Mouse (Mus musculus) CH12.LX (cell line): ENCODE results near the gene Ubl4b. TPM values are rescaled to one million over a fixed set of nuclear protein-coding genes. Genes with fewer than 3 reads are reported as not detected.

Experiments
- DNase-seq: peaks from one replicate; pipeline ENCODE4 v3.0.0-alpha.2; 2013; ENCODE audit errors: extremely low read depth
- H3K27ac ChIP-seq: 2 replicates; pipeline ENCODE4 v1.5.1; 2012; ENCODE audit warnings: low read depth, mild to moderate bottlenecking, control low read depth, moderate library complexity; ENCODE audit not compliant: insufficient read depth
- H3K27me3 ChIP-seq: replicated peaks from 2 replicates; pipeline ENCODE3; 2012; ENCODE audit warnings: inconsistent platforms
- H3K36me3 ChIP-seq, 2 experiments: replicated peaks in 1 of 2; 2 replicates each; pipeline versions ENCODE3 to v1.6.1; 2012; ENCODE audit warnings: inconsistent platforms in 1 of 2, low read length in 1 of 2, mild to moderate bottlenecking in 1 of 2, mixed read lengths in 1 of 2, moderate library complexity in 1 of 2; ENCODE audit not compliant: control insufficient read depth in 1 of 2, insufficient read depth in 1 of 2
- H3K4me1 ChIP-seq, 2 experiments: 2 replicates each; pipeline ENCODE4 v1.6.1; 2012; ENCODE audit warnings: inconsistent platforms in 1 of 2, moderate library complexity in 1 of 2; ENCODE audit not compliant: insufficient read depth in 2 of 2, control insufficient read depth in 1 of 2
- H3K4me2 ChIP-seq: 2 replicates; pipeline ENCODE4 v1.6.1; 2012; ENCODE audit warnings: low read depth, mild to moderate bottlenecking, control low read depth; ENCODE audit not compliant: poor library complexity, insufficient read depth, severe bottlenecking
- H3K4me3 ChIP-seq, 3 experiments: fragments of 150-350 bp in 1 of 3; sonication (generic) in 1 of 3; replicated peaks in 1 of 3; 2 replicates each; pipeline versions ENCODE3 to v1.5.1; 2011 to 2012; ENCODE audit warnings: low read depth in 2 of 3, low read length in 2 of 3, mild to moderate bottlenecking in 2 of 3, moderate library complexity in 2 of 3, control low read depth in 1 of 3, improper control_type of control experiment in 1 of 3, inconsistent platforms in 1 of 3, mixed read lengths in 1 of 3; ENCODE audit not compliant: poor library complexity in 1 of 3
- H3K79me2 ChIP-seq: replicated peaks from 2 replicates; pipeline ENCODE4 v1.6.1; 2012; ENCODE audit warnings: mild to moderate bottlenecking, moderate library complexity; ENCODE audit not compliant: control insufficient read depth, poor library complexity, insufficient read depth, severe bottlenecking; ENCODE audit errors: extremely low read depth
- H3K9ac ChIP-seq: 2 replicates; pipeline ENCODE4 v1.6.1; 2012; ENCODE audit warnings: low read depth, mild to moderate bottlenecking, control low read depth, moderate library complexity; ENCODE audit not compliant: insufficient read depth
- H3K9me3 ChIP-seq: replicated peaks from 2 replicates; pipeline ENCODE3; 2012; ENCODE audit warnings: low read length, inconsistent platforms, mixed read lengths
- CTCF ChIP-seq, 2 experiments: IDR thresholded peaks in 1 of 2; conservative IDR thresholded peaks in 1 of 2; 2 replicates each; pipeline ENCODE4 v1.5.1; 2011 to 2012; ENCODE audit warnings: low read depth in 2 of 2, low read length in 2 of 2, improper control_type of control experiment in 1 of 2, inconsistent platforms in 1 of 2, mild to moderate bottlenecking in 1 of 2, moderate library complexity in 1 of 2
- ETS1 ChIP-seq: conservative IDR thresholded peaks from 2 replicates; pipeline ENCODE4 v1.6.1; 2012; ENCODE audit warnings: low read depth, mild to moderate bottlenecking, inconsistent platforms, low read length, improper control_type of control experiment, moderate library complexity
- GABPA ChIP-seq: IDR thresholded peaks from 2 replicates; pipeline ENCODE4 v1.6.1; 2012; ENCODE audit warnings: low read depth, low read length, improper control_type of control experiment, inconsistent platforms; ENCODE audit not compliant: insufficient replicate concordance
- HCFC1 ChIP-seq: IDR thresholded peaks from 2 replicates; pipeline ENCODE4 v1.6.1; 2012; ENCODE audit warnings: low read depth, mild to moderate bottlenecking, inconsistent platforms, low read length, improper control_type of control experiment
- JUN ChIP-seq: IDR thresholded peaks from 2 replicates; pipeline ENCODE4 v1.6.1; 2011; ENCODE audit warnings: low read depth, mild to moderate bottlenecking, low read length, improper control_type of control experiment, moderate library complexity; ENCODE audit not compliant: insufficient read depth
- KAT2A ChIP-seq: IDR thresholded peaks from 2 replicates; pipeline ENCODE4 v1.6.1; 2012; ENCODE audit warnings: low read length, improper control_type of control experiment, inconsistent platforms; ENCODE audit not compliant: insufficient replicate concordance
- MYC ChIP-seq: IDR thresholded peaks from 2 replicates; pipeline ENCODE4 v1.6.1; 2011; ENCODE audit warnings: low read depth, mild to moderate bottlenecking, improper control_type of control experiment, low read length
- POLR2AphosphoS2 ChIP-seq: IDR thresholded peaks from 2 replicates; pipeline ENCODE4 v1.6.1; 2011; ENCODE audit warnings: low read depth, low read length, improper control_type of control experiment
- RAD21 ChIP-seq: IDR thresholded peaks from 2 replicates; pipeline ENCODE4 v1.6.1; 2011; ENCODE audit warnings: low read depth, mild to moderate bottlenecking, low read length, improper control_type of control experiment, moderate library complexity
- RCOR1 ChIP-seq: conservative IDR thresholded peaks from 2 replicates; pipeline ENCODE4 v1.6.1; 2012; ENCODE audit warnings: low read depth, mild to moderate bottlenecking, inconsistent platforms, low read length, improper control_type of control experiment
- SIN3A ChIP-seq: IDR thresholded peaks from 2 replicates; pipeline ENCODE4 v1.6.1; 2012; ENCODE audit warnings: low read length, improper control_type of control experiment, inconsistent platforms
- SMC3 ChIP-seq: IDR thresholded peaks from 2 replicates; pipeline ENCODE4 v1.6.1; 2011; ENCODE audit warnings: low read depth, low read length, improper control_type of control experiment
- ZMIZ1 ChIP-seq: IDR thresholded peaks from 2 replicates; pipeline ENCODE4 v1.6.1; 2012; ENCODE audit warnings: low read depth, mild to moderate bottlenecking, inconsistent platforms, low read length, improper control_type of control experiment
- ZNF384 ChIP-seq: IDR thresholded peaks from 2 replicates; pipeline ENCODE4 v1.6.1; 2012; ENCODE audit warnings: low read depth, low read length, improper control_type of control experiment, inconsistent platforms
- dilution Hi-C: fragments of 300-500 bp; cut with MboI; formaldehyde crosslinking; loops from 2 replicates; pipeline ENCODE4 v1.14.3; 2020; ENCODE audit warnings: low sequenced_read_pairs; ENCODE audit not compliant: extremely low pct_unique_long_range_greater_than_20kb, extremely low pct_ligation_motif_present
- in situ Hi-C: fragments of 300-500 bp; cut with MboI; formaldehyde crosslinking; loops from 3 replicates; pipeline ENCODE4 v1.14.3; 2019; ENCODE audit warnings: low sequenced_read_pairs, low pct_ligation_motif_present, low pct_unique_long_range_greater_than_20kb, mixed read lengths
- polyA plus RNA-seq: library from polyadenylated mRNA; unstranded; fragments of >175 nt; gene quantifications from 2 replicates; pipeline ENCODE4 v1.2.1, GENCODE M21; 2012; ENCODE audit warnings: low read depth; ENCODE audit not compliant: insufficient read length
- total RNA-seq, 2 experiments: library from RNA; depleted of rRNA; stranded (reverse); fragments of 300-350 nt in 1 of 2; fragments of >200 nt in 1 of 2; gene quantifications; 2 replicates each; pipeline ENCODE4 v1.2.3; 2012 to 2014

Gene Ubl4b
- total and polyA plus RNA-seq, 3 experiments: not detected

DNA sequence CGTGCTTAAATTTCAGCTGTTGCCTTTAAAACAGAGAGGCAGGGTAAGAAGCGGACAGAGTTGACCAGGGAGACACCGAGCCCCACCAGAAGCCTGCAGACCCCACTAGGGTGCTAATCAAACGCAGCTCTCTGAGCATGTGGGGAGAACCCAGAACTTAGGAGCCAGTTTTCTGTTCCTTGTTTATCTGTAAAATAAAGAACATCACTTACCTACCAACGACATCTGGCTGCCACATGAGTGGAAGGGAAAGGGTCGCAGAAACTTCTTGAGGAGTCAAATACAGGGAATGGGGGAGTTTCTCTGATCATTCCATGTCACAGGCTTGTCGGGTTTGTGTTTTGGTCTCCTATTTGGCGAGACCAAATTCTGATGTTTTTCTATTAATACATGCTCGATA, 46.9 kb downstream of the Ubl4b start:
- H3K4me3 ChIP-seq: no peak overlapping the region
- no peak overlapping the region for H3K27ac ChIP-seq
- dilution Hi-C loops (no loop called here), in situ Hi-C loops (no loop called here)
- H3K4me1 ChIP-seq: peaks cover 0 to 4% of the 10 kb centered on the region in 2 experiments; a peak in 2 of 4 replicates
- H3K27me3 ChIP-seq: peaks cover 29% of the 10 kb centered on the region
- H3K4me2 ChIP-seq: no peak overlapping the region
- TF ChIP-seq ZNF384 (no peak), ETS1 (no peak), GABPA (no peak), CTCF (conservative IDR thresholded peaks at IDR 0.05 in 1 of 2, IDR thresholded peaks at IDR 0.05 in 1 of 2; ENCODE audit: low read depth in 2 of 2, low read length in 2 of 2) (no peak), MYC (no peak), SIN3A (no peak), RCOR1 (no peak), RAD21 (no peak), KAT2A (no peak), ZMIZ1 (no peak), SMC3 (no peak), HCFC1 (no peak)
- TF ChIP-seq, all 38 proteins: peak for 0
- Histone ChIP-seq H3K79me2 (no peaks in the 10 kb centered on the region), H3K36me3 (no peaks in the 10 kb centered on the region), H3K9ac (no peak overlapping the region), H3K9me3 (no peaks in the 10 kb centered on the region)
- no peak for DNase-seq

DNA sequence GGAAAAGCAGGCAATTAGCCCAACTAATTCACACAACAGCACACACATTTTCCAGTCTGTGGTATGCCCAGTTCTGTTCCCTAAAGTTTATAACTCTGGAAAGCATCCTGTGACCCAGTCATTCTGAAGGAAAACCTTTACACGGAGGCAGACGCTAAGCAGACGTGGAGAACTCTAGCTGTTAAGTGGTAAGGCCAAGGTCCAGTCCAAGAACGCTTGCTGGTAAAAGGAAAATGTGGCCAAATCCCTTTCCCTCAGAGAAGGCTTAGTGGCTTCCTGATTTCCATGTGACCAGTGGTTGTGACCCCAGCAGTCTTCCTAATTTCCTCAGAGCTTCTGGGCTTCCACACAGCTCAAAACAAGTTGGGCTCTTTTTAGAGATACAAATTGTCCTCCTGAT, 48.3 kb downstream of the Ubl4b start:
- H3K79me2 ChIP-seq: no peaks in the 10 kb centered on the region
- H3K27ac ChIP-seq: no peak overlapping the region
- dilution Hi-C loops (no loop called here), in situ Hi-C loops (no loop called here)
- no peak for TF ChIP-seq ETS1
- TF ChIP-seq JUN: no peak
- TF ChIP-seq POLR2AphosphoS2: no peak
- TF ChIP-seq HCFC1: no peak
- no peak for TF ChIP-seq ZNF384
- TF ChIP-seq SMC3: no peak
- no peak overlapping the region for H3K9ac ChIP-seq
- H3K9me3 ChIP-seq: no peaks in the 10 kb centered on the region
- H3K4me2 ChIP-seq: no peak overlapping the region
- H3K4me3 ChIP-seq: no peak overlapping the region
- H3K27me3 ChIP-seq: peaks cover 19% of the 10 kb centered on the region
- peaks cover 3 to 9% of the 10 kb centered on the region in 2 experiments; a peak in 2 of 4 replicates for H3K4me1 ChIP-seq
- no peak for DNase-seq
- H3K36me3 ChIP-seq: no peaks in the 10 kb centered on the region
